Mouse (Mus musculus) brain, embryonic 14.5 days (tissue): ENCODE measurements around the gene Map2k6. TPM values are rescaled to one million over a fixed set of nuclear protein-coding genes. Genes with fewer than 3 reads are reported as not detected.
"Not testable (repeated sequence)": the region's sequence is repeated elsewhere in the genome, so short reads cannot be mapped to it uniquely, and the experiment has no call there.

ENCODE experiments used
- DNase-seq: peaks from one replicate; pipeline ENCODE4 v3.0.0-alpha.2; 2011; ENCODE audit warnings: low read depth
- CTCF ChIP-seq: fragments of 200-500 bp; IDR thresholded peaks from 2 replicates; pipeline ENCODE4 v1.5.1; 2012; ENCODE audit warnings: inconsistent platforms, mild to moderate bottlenecking, moderate library complexity, borderline replicate concordance; ENCODE audit not compliant: insufficient read depth, insufficient read length; ENCODE audit errors: extremely low read depth
- POLR2A ChIP-seq: fragments of 200-500 bp; IDR thresholded peaks from 2 replicates; pipeline ENCODE4 v1.6.1; 2012; ENCODE audit warnings: mild to moderate bottlenecking, inconsistent platforms, borderline replicate concordance; ENCODE audit not compliant: poor library complexity, insufficient read depth, insufficient read length, severe bottlenecking; ENCODE audit errors: extremely low read depth
- polyA plus RNA-seq: library from polyadenylated mRNA; depleted of rRNA; stranded (reverse); fragments of >200 nt; gene quantifications from 2 replicates; pipeline ENCODE4 v1.2.3, GENCODE M21; 2012; rRNA removed

The Map2k6 gene
- 20.8 and 21.4 TPM in 2 replicates for polyA plus RNA-seq

- TF ChIP-seq CTCF: no peak
- TF ChIP-seq POLR2A: peak; percentile 54; the same call in 1 of the 2 replicates
- peak; percentile 97 for DNase-seq
Observed at GRCm38 (mm10) chr11:110398553-110399239, at the start of gene Map2k6. Map2k6 (plus strand) TSS chr11:110399122.

GRCm38 (mm10) chr11:110354261-110354660, 44.7 kb upstream of the Map2k6 start:
- TF ChIP-seq CTCF (no peak), POLR2A (no peak)
- DNase-seq: no peak

- DNase-seq: not testable (repeated sequence)
Observed at GRCm38 (mm10) chr11:110355131-110355530, 43.8 kb upstream of the Map2k6 start.

GRCm38 (mm10) chr11:110357756-110358551, 41.0 kb upstream of the Map2k6 start:
- TF ChIP-seq CTCF: peak; percentile 64; the same call in 1 of the 2 replicates
- TF ChIP-seq POLR2A: no peak
- DNase-seq: peak; percentile 64

- TF ChIP-seq CTCF (peak; percentile 64; the same call in 1 of the 2 replicates), POLR2A (no peak)
- peak; percentile 59 for DNase-seq
Observed at GRCm38 (mm10) chr11:110365016-110365415, 33.9 kb upstream of the Map2k6 start.

- TF ChIP-seq CTCF: peak; percentile 41; the same call in 1 of the 2 replicates
- TF ChIP-seq POLR2A: no peak
- no peak for DNase-seq
Observed at GRCm38 (mm10) chr11:110366902-110367301, 32.0 kb upstream of the Map2k6 start.

- TF ChIP-seq CTCF: no peak
- TF ChIP-seq POLR2A: no peak
- no peak for DNase-seq
Observed at GRCm38 (mm10) chr11:110367638-110368037, 31.3 kb upstream of the Map2k6 start.

- TF ChIP-seq CTCF (no peak), POLR2A (no peak)
- no peak for DNase-seq
Observed at GRCm38 (mm10) chr11:110369312-110370019, 29.5 kb upstream of the Map2k6 start.

- DNase-seq: no peak
- no peak for TF ChIP-seq POLR2A
- TF ChIP-seq CTCF: no peak
Observed at GRCm38 (mm10) chr11:110371827-110372226, 27.1 kb upstream of the Map2k6 start.

- TF ChIP-seq POLR2A (no peak), CTCF (no peak)
- no peak for DNase-seq
Observed at GRCm38 (mm10) chr11:110372266-110372954, 26.5 kb upstream of the Map2k6 start.

- TF ChIP-seq CTCF: no peak
- TF ChIP-seq POLR2A: no peak
- DNase-seq: no peak
Observed at GRCm38 (mm10) chr11:110374036-110374435, 24.9 kb upstream of the Map2k6 start.
